Mouse (Mus musculus): ENCODE measurements around the gene Catip. TPM values are rescaled to one million over a fixed set of nuclear protein-coding genes. Genes with fewer than 3 reads are reported as not detected.
A peak's percentile ranks its signal among the peaks of the same experiment; 100 is the strongest.

Catip gene
- polyA plus RNA-seq, 1 experiment, result not detected

DNA sequence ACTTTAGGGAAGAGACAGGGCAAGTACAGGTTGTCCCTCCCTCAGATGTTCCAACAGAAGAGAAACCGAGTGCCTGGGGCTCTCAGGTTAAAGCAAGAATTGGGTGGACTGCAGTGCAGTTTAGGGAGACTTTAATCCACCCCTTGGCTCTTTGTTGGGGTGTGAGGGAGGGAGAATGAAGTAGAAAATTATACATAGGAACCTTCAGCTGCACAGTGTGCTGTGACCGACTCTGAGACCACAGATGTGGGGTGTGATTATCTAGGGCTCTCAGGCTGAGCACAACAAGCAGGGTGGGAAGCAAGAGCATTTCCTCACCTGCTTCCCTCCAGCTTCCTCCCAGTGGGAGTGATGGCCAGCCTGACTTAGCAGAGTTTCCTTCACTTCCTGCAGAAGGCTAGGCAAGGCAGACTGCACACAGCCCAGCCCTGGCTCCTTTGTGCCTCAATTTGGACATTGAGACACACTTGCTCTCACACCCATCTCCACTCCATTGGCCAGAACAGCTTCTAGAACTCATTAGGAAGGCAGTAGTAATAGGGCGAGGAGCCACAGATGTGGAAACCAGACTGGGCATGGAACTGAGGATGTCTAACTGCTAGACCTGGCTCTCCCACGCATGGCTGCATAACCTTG lies 30.7 kb upstream of the Catip start:
- TF ChIP-seq POLR2A (IDR thresholded peaks at IDR 0.05; ENCODE audit: borderline replicate concordance, control insufficient read depth, low read depth, low read length), result no peak
- TF ChIP-seq CTCF (IDR thresholded peaks at IDR 0.05; ENCODE audit: control insufficient read depth, insufficient read depth, low read length), result no peak
- H3K4me1 ChIP-seq (ENCODE audit: control insufficient read depth, insufficient read depth, low read length), result peaks cover 7% of the 10 kb centered on the region
- no peak overlapping the region for H3K27ac ChIP-seq (ENCODE audit: control insufficient read depth, insufficient read depth, low read depth, low read length, poor library complexity)
- WGBS, result 18% methylated on average over 4 of the region's 4 CpGs
- no peak overlapping the region for H3K4me3 ChIP-seq (replicated peaks; ENCODE audit: control insufficient read depth, low read depth, low read length)

DNA sequence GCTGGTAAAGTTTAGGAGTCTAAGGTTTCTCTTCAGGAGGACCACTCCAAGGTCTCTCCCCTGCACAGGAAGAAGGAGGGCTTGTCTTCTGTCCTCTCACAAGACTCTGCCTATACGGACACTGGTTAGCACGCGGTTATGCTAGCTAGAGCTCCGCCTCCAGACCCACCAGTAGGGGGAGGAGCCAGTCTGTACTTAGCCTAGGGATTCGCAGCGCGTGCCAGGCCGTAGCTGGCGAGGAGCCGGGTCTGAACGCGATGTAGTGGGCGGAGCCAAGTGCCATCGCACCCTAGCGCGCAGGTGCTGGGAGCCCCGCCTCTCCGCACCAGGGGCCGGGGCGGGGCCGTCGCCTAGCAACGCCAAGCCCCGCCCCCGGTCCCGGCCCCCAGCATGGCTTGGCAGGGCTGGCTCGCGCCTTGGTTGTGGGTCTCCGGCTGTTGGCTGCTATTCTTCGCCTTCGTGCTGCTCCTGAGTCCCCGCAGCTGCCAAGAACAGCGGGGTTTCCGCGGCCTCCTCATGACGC lies 29.6 kb upstream of the Catip start:
- Histone ChIP-seq H3K4me1 (ENCODE audit: control insufficient read depth, insufficient read depth, low read length) (peaks cover 7% of the 10 kb centered on the region), H3K4me3 (replicated peaks; ENCODE audit: control insufficient read depth, low read depth, low read length) (peak overlapping the region; percentile 48), H3K27ac (ENCODE audit: control insufficient read depth, insufficient read depth, low read depth, low read length, poor library complexity) (no peak overlapping the region)
- under 1% methylated on average over 36 of the region's 36 CpGs for WGBS
- TF ChIP-seq POLR2A (IDR thresholded peaks at IDR 0.05; ENCODE audit: borderline replicate concordance, control insufficient read depth, low read depth, low read length), result no peak
- TF ChIP-seq CTCF (IDR thresholded peaks at IDR 0.05; ENCODE audit: control insufficient read depth, insufficient read depth, low read length), result peak; percentile 34; the same call in 1 of the 2 replicates

DNA sequence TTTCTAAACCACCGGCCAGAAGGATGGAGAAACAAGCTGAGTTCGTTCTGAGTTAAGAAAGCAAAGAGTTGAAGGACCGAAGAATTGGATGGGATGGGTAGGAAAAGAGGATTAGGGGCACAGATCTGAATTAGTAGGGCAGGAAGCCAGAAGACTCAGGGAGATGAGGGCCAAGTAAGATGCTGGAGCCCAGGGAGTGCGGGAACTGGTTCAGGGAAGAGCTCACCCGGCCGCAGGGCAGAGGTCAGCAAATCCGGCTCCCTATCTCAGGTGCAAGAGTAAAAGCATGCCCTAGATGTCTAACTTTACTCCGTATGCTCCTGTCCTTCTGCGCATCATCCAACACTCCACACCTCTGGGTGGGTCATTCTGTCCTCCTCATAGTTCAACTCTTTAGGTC lies 29.0 kb upstream of the Catip start:
- TF ChIP-seq POLR2A (IDR thresholded peaks at IDR 0.05; ENCODE audit: borderline replicate concordance, control insufficient read depth, low read depth, low read length) (no peak), CTCF (IDR thresholded peaks at IDR 0.05; ENCODE audit: control insufficient read depth, insufficient read depth, low read length) (no peak)
- Histone ChIP-seq H3K4me3 (replicated peaks; ENCODE audit: control insufficient read depth, low read depth, low read length) (peak overlapping the region; percentile 48), H3K4me1 (ENCODE audit: control insufficient read depth, insufficient read depth, low read length) (peaks cover 7% of the 10 kb centered on the region), H3K27ac (ENCODE audit: control insufficient read depth, insufficient read depth, low read depth, low read length, poor library complexity) (no peak overlapping the region)
- WGBS, result 12% methylated on average over 9 of the region's 9 CpGs

DNA sequence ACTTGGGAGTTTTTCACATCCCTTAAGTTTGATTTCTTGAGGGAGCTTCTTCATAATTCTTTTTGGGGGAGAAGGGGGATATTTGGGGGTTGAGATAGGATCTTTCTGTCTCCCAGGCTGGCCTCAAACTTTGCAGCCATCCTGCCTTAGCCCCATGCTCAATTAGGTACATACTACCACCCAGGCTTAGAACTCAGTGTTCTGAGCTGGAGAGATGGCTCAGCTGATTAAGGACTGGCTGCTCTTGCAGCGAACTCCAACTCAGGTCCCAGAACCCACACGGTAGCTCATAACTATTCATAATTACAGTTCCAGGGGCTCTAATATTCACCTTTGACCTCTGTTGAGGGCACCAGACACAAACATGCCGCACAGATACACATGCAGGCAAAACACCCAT lies 27.3 kb upstream of the Catip start:
- TF ChIP-seq POLR2A (IDR thresholded peaks at IDR 0.05; ENCODE audit: borderline replicate concordance, control insufficient read depth, low read depth, low read length) (no peak), CTCF (IDR thresholded peaks at IDR 0.05; ENCODE audit: control insufficient read depth, insufficient read depth, low read length) (no peak)
- H3K4me3 ChIP-seq (replicated peaks; ENCODE audit: control insufficient read depth, low read depth, low read length), result no peak overlapping the region
- H3K4me1 ChIP-seq (ENCODE audit: control insufficient read depth, insufficient read depth, low read length), result peaks cover 7% of the 10 kb centered on the region
- H3K27ac ChIP-seq (ENCODE audit: control insufficient read depth, insufficient read depth, low read depth, low read length, poor library complexity), result no peak overlapping the region
- 88% methylated on average over 3 of the region's 3 CpGs for WGBS

DNA sequence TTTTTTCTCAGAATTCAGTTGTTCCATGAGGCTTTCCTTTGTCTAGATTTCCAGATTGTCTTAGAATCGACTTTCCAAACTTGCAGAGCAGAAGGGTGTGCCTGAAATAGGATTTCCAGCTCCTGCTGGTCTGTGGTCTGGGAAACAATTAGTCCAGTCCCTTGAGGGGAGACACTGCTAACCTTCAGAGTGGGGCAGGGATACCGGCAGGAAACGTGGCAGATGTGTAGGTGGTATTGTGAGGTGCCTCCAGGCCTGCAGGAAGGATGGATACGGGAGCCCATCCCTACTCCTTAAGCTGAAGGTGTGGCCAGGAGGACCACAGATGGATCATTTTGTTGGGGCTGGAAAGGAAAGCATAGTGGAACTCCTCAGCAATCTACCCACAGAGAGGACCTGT lies 26.9 kb upstream of the Catip start:
- no peak for TF ChIP-seq CTCF (IDR thresholded peaks at IDR 0.05; ENCODE audit: control insufficient read depth, insufficient read depth, low read length)
- no peak for TF ChIP-seq POLR2A (IDR thresholded peaks at IDR 0.05; ENCODE audit: borderline replicate concordance, control insufficient read depth, low read depth, low read length)
- Histone ChIP-seq H3K27ac (ENCODE audit: control insufficient read depth, insufficient read depth, low read depth, low read length, poor library complexity) (no peak overlapping the region), H3K4me3 (replicated peaks; ENCODE audit: control insufficient read depth, low read depth, low read length) (no peak overlapping the region), H3K4me1 (ENCODE audit: control insufficient read depth, insufficient read depth, low read length) (peaks cover 7% of the 10 kb centered on the region)
- WGBS, result 82% methylated on average over 4 of the region's 4 CpGs

DNA sequence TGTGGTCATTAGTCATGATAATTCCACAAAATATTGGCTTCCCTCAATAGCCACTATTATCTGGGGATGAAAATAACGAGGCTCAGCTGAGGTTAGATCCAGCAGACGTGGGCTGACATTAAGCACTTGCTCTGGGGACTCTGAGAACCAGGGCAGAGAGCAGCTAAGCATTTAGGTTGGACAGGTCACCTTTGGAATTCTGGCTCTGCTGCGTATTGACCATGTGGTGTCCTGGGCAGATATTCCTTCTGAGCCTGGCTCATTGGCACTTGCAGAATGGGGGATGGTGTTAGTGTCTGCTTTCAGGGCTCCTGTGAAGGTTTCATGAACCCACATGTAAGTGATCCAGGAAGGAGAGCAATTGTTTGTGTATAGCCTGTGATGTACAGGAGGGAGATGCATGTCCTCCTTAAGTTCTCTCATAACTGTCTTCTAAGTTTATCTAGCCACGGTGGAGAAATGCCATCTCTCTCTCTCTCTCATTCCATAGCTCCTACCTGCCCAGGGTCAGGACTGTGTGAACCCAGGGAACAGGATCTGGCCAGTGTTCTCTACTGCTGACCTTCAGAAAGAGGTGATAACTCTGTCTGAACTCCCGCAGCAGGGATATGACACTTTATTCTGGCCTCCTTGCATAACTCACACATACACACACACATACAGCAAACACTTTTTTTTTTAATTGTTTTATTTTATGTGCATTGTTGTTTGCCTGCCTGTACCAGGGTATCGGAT lies 26.3 kb upstream of the Catip start:
- TF ChIP-seq CTCF (IDR thresholded peaks at IDR 0.05; ENCODE audit: control insufficient read depth, insufficient read depth, low read length) (no peak), POLR2A (IDR thresholded peaks at IDR 0.05; ENCODE audit: borderline replicate concordance, control insufficient read depth, low read depth, low read length) (no peak)
- H3K4me1 ChIP-seq (ENCODE audit: control insufficient read depth, insufficient read depth, low read length), result peaks cover 7% of the 10 kb centered on the region
- H3K4me3 ChIP-seq (replicated peaks; ENCODE audit: control insufficient read depth, low read depth, low read length), result no peak overlapping the region
- H3K27ac ChIP-seq (ENCODE audit: control insufficient read depth, insufficient read depth, low read depth, low read length, poor library complexity), result no peak overlapping the region
- 76% methylated on average over 6 of the region's 6 CpGs for WGBS

DNA sequence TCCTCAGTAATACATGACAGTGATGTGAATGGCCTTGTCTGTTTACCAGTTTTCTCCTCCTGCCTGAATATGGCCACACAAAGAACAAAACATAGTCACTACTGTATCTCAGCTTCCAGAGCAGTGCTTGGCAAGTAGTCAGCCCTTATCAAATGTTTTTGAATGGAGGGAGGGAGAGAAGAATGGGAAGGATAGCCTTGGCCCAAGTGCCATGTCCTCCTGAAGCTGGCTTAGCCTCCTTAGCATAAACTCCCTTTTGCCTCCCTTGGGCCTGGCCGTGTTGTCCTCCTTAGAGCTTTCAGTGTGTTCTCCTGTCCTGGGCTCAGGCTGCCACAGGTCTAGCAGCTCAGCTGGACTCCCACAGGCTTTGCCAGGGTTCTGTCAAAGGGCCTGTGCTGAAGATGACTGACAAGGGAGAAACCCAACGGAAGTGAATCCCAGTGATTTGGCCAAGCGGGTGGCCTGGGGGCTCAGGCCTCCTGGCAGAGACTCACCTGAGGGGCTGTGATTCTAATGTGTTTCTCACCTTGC lies 24.6 kb upstream of the Catip start:
- Histone ChIP-seq H3K4me3 (replicated peaks; ENCODE audit: control insufficient read depth, low read depth, low read length) (no peak overlapping the region), H3K27ac (ENCODE audit: control insufficient read depth, insufficient read depth, low read depth, low read length, poor library complexity) (no peak overlapping the region), H3K4me1 (ENCODE audit: control insufficient read depth, insufficient read depth, low read length) (peaks cover 3% of the 10 kb centered on the region)
- 89% methylated on average over 3 of the region's 3 CpGs for WGBS
- no peak for TF ChIP-seq POLR2A (IDR thresholded peaks at IDR 0.05; ENCODE audit: borderline replicate concordance, control insufficient read depth, low read depth, low read length)
- TF ChIP-seq CTCF (IDR thresholded peaks at IDR 0.05; ENCODE audit: control insufficient read depth, insufficient read depth, low read length), result no peak

DNA sequence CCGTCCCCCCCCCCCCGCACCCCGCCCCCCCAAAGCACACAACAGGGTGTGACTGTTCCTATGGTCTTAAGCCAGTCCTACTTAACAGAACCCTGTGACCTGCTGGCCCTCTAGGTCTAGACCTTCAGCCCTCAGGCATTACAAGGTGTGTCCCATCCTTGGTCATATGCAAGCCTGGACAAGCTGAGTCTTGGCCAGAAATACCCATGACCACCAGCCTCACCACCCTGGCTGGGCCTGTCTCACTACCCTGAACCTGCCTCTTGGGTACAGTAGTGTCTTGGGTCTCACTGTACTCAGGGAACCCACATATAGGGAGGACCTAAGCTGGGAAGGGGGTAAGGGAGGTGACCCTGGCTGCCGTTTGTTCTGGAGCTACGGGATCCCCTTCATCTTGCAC lies 23.9 kb upstream of the Catip start:
- H3K4me3 ChIP-seq (replicated peaks; ENCODE audit: control insufficient read depth, low read depth, low read length), result no peak overlapping the region
- peaks cover 1% of the 10 kb centered on the region for H3K4me1 ChIP-seq (ENCODE audit: control insufficient read depth, insufficient read depth, low read length)
- 84% methylated on average over 5 of the region's 5 CpGs for WGBS
- no peak overlapping the region for H3K27ac ChIP-seq (ENCODE audit: control insufficient read depth, insufficient read depth, low read depth, low read length, poor library complexity)
- TF ChIP-seq POLR2A (IDR thresholded peaks at IDR 0.05; ENCODE audit: borderline replicate concordance, control insufficient read depth, low read depth, low read length) (no peak), CTCF (IDR thresholded peaks at IDR 0.05; ENCODE audit: control insufficient read depth, insufficient read depth, low read length) (no peak)
